Mouse (Mus musculus) heart, embryonic 16.5 days (tissue): ENCODE measurements at regions not wholly inside any gene's neighbourhood (a gene's known extent, or its start where the extent isn't known, plus 50 kb on each side); places are given as distances from the start of the nearest gene placed in this dataset.

Experiments
- ATAC-seq: fragments of 200-750 bp; cut with Nextera tagmentation; replicated peaks from 2 replicates; pipeline ENCODE4 v1.8.0; 2017; ENCODE audit warnings: moderate number of reproducible peaks; ENCODE audit not compliant: insufficient read depth, low FRiP score; ENCODE audit errors: extremely low read depth
- H3K27ac ChIP-seq: fragments of 300-500 bp; sonication (generic); 2 replicates; pipeline ENCODE4 v1.5.1; 2014; ENCODE audit warnings: mild to moderate bottlenecking, low read length, control low read depth, moderate library complexity
- H3K27me3 ChIP-seq: fragments of 300-500 bp; sonication (generic); 2 replicates; pipeline ENCODE4 v1.6.1; 2014; ENCODE audit warnings: low read length, mixed read lengths; ENCODE audit not compliant: control insufficient read depth, insufficient read depth
- H3K36me3 ChIP-seq: fragments of 300-500 bp; sonication (generic); 2 replicates; pipeline ENCODE4 v1.6.1; 2014; ENCODE audit not compliant: control insufficient read depth, insufficient read depth
- H3K4me1 ChIP-seq: fragments of 300-500 bp; sonication (generic); 2 replicates; pipeline ENCODE4 v1.6.1; 2014; ENCODE audit warnings: low read length, mixed read lengths; ENCODE audit not compliant: control insufficient read depth, insufficient read depth
- H3K4me2 ChIP-seq: fragments of 300-500 bp; sonication (generic); 2 replicates; pipeline ENCODE4 v1.6.1; 2014; ENCODE audit warnings: low read depth, mild to moderate bottlenecking, control low read depth, low read length
- H3K4me3 ChIP-seq: fragments of 300-500 bp; sonication (generic); 2 replicates; pipeline ENCODE4 v1.5.1; 2014; ENCODE audit warnings: mild to moderate bottlenecking, control low read depth, low read length
- H3K9ac ChIP-seq: fragments of 300-500 bp; sonication (generic); 2 replicates; pipeline ENCODE4 v1.6.1; 2014; ENCODE audit warnings: low read length, control low read depth
- H3K9me3 ChIP-seq: fragments of 300-500 bp; sonication (generic); replicated peaks from 2 replicates; pipeline ENCODE4 v1.6.1; 2016; ENCODE audit warnings: low read length; ENCODE audit not compliant: control insufficient read depth
- WGBS: fragments of 180-500 bp; shearing (Covaris S2); extraction: QIAGEN DNeasy Blood & Tissue Kit; methylation state at CpG from one replicate; pipeline ENCODE4 v1.1.7; 2014; 5-methylcytosine and 5-hydroxymethylcytosine counted together

DNA sequence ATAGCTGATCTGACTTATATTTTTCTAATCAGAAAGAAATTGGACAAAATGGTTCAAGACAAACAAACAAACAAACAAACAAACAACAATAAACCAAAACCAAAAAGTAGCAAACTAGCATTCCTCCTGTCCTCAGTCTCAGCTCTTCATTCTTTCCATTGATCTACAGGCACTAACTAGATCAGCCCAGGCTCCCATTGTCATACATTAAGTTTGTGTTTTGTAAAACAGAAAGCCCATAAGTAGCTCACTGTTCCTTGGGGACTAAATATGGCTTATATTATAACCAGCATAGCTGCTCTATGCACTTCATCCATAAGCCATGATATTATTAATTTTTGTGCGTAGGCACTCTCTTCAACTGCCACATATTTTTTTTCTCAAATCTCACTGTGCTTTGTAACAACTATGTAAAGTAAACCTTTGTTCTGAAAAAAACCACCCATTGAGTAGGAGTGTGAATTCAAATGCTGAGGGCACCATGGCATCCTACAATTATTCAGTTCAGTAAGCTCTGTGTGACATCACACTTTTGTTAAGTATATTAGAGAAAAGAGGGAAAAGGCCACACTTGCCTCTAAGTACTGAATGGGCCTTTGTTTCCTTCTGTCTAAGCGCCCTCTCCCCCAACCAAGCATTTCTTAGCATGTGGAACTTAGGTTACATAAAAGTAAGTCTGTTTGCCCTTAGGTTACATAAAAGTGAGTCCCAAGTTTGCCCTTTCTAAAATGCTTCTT, 108.7 kb upstream of the Abcb5 start:
- ATAC-seq = no peak
- Histone ChIP-seq H3K27ac (no peak overlapping the region), H3K36me3 (no peaks in the 10 kb centered on the region), H3K27me3 (no peaks in the 10 kb centered on the region), H3K9me3 (no peaks in the 10 kb centered on the region), H3K4me1 (no peaks in the 10 kb centered on the region), H3K4me2 (no peak overlapping the region), H3K4me3 (no peak overlapping the region), H3K9ac (no peak overlapping the region)
- 82% methylated on average over 2 of the region's 2 CpGs for WGBS

DNA sequence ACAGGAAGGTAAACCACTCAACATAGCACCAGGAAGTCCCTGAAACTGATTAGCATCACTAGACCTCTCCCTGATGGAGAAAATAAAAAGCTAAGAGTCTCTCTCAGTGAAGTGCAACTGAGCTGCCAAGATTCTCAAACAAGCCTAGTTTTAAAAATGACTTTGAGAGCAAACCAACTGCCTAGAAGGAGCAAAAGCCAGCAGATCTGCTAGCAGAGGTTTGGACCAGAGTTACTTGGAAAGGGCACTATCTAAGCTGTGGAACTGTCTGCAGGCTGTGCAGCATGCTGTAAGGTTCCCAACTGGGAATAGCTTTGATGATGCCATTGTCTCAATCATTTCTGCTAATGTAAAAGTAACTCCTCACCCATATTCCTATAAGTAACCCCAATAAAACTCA, 107.9 kb upstream of the Abcb5 start:
- no peak for ATAC-seq
- no peak overlapping the region for H3K9ac ChIP-seq
- no peak overlapping the region for H3K4me3 ChIP-seq
- no peak overlapping the region for H3K4me2 ChIP-seq
- H3K4me1 ChIP-seq = no peaks in the 10 kb centered on the region
- no peak overlapping the region for H3K27ac ChIP-seq
- H3K36me3 ChIP-seq = no peaks in the 10 kb centered on the region
- H3K9me3 ChIP-seq = no peaks in the 10 kb centered on the region
- H3K27me3 ChIP-seq = no peaks in the 10 kb centered on the region

DNA sequence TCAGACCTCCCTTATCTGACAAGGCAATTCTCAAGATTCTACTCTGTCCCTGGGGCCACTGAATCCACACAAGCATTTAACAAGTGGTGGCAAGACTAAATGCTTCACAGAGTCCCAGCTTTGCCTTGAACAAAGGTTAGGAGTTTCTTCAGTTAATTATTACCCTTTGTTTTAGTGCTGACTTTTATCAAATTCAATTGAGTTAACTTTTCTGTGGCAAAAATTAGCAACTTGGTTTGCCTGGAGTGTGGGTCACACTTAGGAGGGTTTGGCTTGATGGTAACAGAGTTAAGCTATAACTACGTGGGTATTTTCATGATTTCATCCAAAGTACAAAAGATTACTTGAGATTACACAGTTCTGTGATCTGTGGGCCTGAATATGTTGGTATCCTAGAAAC, 104.7 kb upstream of the Abcb5 start:
- no peak overlapping the region for H3K9ac ChIP-seq
- ATAC-seq = no peak
- H3K36me3 ChIP-seq = no peaks in the 10 kb centered on the region
- H3K4me1 ChIP-seq = no peaks in the 10 kb centered on the region
- no peaks in the 10 kb centered on the region for H3K27me3 ChIP-seq
- WGBS = 72% methylated on average over 1 of the region's 1 CpGs
- no peak overlapping the region for H3K4me2 ChIP-seq
- H3K4me3 ChIP-seq = no peak overlapping the region
- H3K27ac ChIP-seq = no peak overlapping the region
- H3K9me3 ChIP-seq = no peaks in the 10 kb centered on the region

DNA sequence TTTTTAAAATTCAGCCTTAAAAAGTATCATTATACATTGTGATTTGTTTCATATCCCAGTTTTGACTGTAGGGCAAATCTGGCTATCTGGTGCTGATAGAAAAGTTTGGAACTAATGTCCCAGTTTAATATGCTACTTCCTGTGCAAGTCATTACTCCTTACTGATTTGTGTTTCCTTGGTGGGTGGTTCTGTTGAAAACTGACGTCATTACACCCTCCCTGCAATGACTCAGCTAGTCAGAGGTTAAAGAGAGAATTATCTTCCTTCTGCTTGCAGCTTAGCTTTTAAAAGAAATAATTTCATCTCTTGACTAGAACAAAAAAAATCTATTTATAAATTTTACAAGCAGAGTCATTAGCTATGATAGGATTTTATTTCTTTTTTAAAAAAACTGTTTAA, 104.2 kb upstream of the Abcb5 start:
- 28% methylated on average over 1 of the region's 1 CpGs for WGBS
- H3K36me3 ChIP-seq = no peaks in the 10 kb centered on the region
- no peaks in the 10 kb centered on the region for H3K9me3 ChIP-seq
- no peak overlapping the region for H3K4me2 ChIP-seq
- H3K27me3 ChIP-seq = no peaks in the 10 kb centered on the region
- ATAC-seq = no peak
- no peak overlapping the region for H3K9ac ChIP-seq
- no peak overlapping the region for H3K27ac ChIP-seq
- no peaks in the 10 kb centered on the region for H3K4me1 ChIP-seq
- H3K4me3 ChIP-seq = no peak overlapping the region

DNA sequence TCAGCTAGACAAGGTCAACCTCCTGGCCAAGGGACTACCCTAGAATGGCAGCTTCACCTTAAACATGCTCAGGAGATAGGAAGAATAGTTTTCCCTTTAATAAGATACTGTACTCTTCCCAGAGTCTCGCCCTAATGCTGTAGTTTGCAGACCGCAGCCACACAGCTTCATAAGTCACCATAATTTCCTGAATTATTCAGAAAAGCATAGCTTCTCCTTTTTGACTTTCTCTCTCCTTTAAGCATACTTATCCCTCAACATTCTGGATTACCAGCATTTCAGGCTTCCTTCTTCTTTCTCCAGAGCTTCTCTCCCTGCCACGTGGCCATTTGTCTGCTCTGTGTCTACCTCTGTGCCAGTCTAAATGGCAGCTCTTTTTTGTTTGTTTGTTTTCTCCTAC, 103.5 kb upstream of the Abcb5 start:
- Histone ChIP-seq H3K27me3 (no peaks in the 10 kb centered on the region), H3K4me1 (no peaks in the 10 kb centered on the region), H3K9me3 (no peaks in the 10 kb centered on the region), H3K4me3 (no peak overlapping the region), H3K4me2 (no peak overlapping the region), H3K36me3 (no peaks in the 10 kb centered on the region), H3K9ac (no peak overlapping the region), H3K27ac (no peak overlapping the region)
- 80% methylated on average over 3 of the region's 3 CpGs for WGBS
- no peak for ATAC-seq

DNA sequence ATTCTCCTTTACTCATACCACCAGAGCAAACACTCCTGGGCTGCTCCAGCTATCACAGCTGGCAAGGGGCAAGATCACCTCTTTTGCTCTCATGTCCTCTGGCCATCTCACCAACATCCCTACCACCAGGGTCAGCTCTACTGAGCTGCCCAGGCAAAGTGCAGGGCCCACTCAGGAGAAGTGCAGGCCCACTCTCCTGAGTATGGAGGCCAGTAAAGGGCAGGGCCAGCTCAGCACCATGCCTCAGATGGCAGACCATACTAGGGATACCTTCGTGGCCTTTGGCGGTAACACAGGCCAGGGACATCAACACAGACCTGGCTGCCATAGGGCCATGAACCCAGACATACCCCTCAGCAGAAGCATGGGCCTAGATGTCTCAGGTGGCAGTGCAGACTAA, 101.9 kb upstream of the Abcb5 start:
- H3K27ac ChIP-seq = no peak overlapping the region
- H3K36me3 ChIP-seq = no peaks in the 10 kb centered on the region
- H3K4me2 ChIP-seq = no peak overlapping the region
- H3K27me3 ChIP-seq = no peaks in the 10 kb centered on the region
- ATAC-seq = no peak
- no peak overlapping the region for H3K4me3 ChIP-seq
- 90% methylated on average over 2 of the region's 2 CpGs for WGBS
- no peaks in the 10 kb centered on the region for H3K4me1 ChIP-seq
- no peak overlapping the region for H3K9ac ChIP-seq
- no peaks in the 10 kb centered on the region for H3K9me3 ChIP-seq

DNA sequence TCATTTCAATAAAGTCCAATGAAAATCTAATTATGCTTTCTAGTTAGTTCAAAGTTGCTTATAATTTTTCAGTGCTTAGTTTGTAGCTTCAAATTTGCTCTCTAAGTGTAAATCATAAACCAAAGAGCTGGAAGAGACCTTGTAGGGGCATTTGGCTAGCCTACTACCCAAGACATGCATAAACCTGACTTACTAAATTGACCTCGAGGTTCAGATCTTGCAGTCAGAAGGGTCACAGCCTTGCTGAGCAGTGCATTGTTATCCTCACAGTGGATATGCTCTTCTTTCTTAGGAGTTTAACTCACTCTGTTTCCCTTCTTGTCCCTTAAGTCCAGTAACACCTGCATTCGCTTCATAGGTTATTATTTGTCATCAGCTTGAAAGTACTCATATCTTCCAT, 96.7 kb upstream of the Abcb5 start:
- no peaks in the 10 kb centered on the region for H3K4me1 ChIP-seq
- H3K9me3 ChIP-seq = no peaks in the 10 kb centered on the region
- no peak for ATAC-seq
- no peak overlapping the region for H3K9ac ChIP-seq
- no peak overlapping the region for H3K4me2 ChIP-seq
- H3K27me3 ChIP-seq = no peaks in the 10 kb centered on the region
- H3K4me3 ChIP-seq = no peak overlapping the region
- no peaks in the 10 kb centered on the region for H3K36me3 ChIP-seq
- 75% methylated on average over 2 of the region's 2 CpGs for WGBS
- H3K27ac ChIP-seq = no peak overlapping the region

DNA sequence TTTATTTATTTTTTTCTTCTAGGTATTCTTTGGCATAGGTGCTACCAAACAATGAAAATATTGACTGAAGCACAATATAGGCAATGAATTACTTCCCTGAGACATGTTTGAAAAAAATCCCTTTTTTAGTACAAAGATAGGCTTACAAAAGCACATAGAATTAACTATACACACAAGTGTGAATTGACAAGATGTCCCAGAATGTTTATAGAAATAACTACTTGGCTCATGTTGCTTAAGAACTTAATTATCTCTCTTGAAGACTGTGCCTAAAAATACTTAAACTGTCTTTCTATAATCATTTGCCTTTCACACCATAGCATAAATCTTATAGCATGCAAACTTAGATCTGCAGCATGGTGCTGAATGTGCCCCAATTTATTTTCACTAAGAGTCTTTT, 96.3 kb upstream of the Abcb5 start:
- Histone ChIP-seq H3K4me1 (no peaks in the 10 kb centered on the region), H3K36me3 (no peaks in the 10 kb centered on the region), H3K27ac (no peak overlapping the region), H3K4me3 (no peak overlapping the region), H3K27me3 (no peaks in the 10 kb centered on the region), H3K4me2 (no peak overlapping the region), H3K9me3 (no peaks in the 10 kb centered on the region), H3K9ac (no peak overlapping the region)
- ATAC-seq = no peak

DNA sequence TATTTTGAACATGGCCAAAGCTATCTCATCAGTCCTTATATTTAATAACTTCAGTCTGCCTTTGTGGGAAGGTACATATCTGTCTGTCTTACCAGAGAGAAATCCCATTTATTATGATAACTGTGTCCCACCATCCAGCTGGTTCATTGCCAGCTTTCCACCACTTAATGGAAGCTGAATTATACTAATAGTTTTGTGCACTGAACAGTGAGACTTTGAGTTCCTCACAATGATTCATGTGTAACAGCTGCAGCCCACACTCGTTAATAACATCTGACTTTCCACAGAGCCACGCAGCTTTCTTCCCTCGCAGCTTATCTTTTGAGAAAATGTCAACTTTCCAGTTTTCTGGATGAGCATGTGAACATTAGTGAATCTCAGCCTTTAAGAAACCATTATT, 88.3 kb upstream of the Abcb5 start:
- no peaks in the 10 kb centered on the region for H3K4me1 ChIP-seq
- no peak for ATAC-seq
- no peaks in the 10 kb centered on the region for H3K36me3 ChIP-seq
- H3K9ac ChIP-seq = no peak overlapping the region
- no peaks in the 10 kb centered on the region for H3K9me3 ChIP-seq
- H3K4me3 ChIP-seq = no peak overlapping the region
- no peak overlapping the region for H3K27ac ChIP-seq
- H3K27me3 ChIP-seq = no peaks in the 10 kb centered on the region
- 41% methylated on average over 3 of the region's 3 CpGs for WGBS
- H3K4me2 ChIP-seq = no peak overlapping the region
